Mouse (Mus musculus) ES-E14 (cell line): ENCODE results near the gene Lin7a. TPM values are rescaled to one million over a fixed set of nuclear protein-coding genes. Genes with fewer than 3 reads are reported as not detected.

Experiments used
- DNase-seq: peaks from one replicate; pipeline ENCODE4 v3.0.0-alpha.2; 2013; ENCODE audit warnings: low read depth, low spot score
- H3K27ac ChIP-seq: 2 replicates; pipeline ENCODE4 v1.5.1; 2012; ENCODE audit warnings: low read depth, mild to moderate bottlenecking, low read length, moderate library complexity, mixed read lengths; ENCODE audit not compliant: poor library complexity, insufficient read depth, severe bottlenecking
- H3K36me3 ChIP-seq: 2 replicates; pipeline ENCODE4 v1.6.1; 2012; ENCODE audit warnings: mild to moderate bottlenecking, low read length, moderate library complexity, mixed read lengths; ENCODE audit not compliant: control insufficient read depth, poor library complexity, insufficient read depth, severe bottlenecking
- H3K4me1 ChIP-seq, 2 experiments: fragments of 150-350 bp in 1 of 2; sonication (generic) in 1 of 2; 2 replicates each; pipeline ENCODE4 v1.6.1; 2012; ENCODE audit warnings: low read length in 2 of 2, mild to moderate bottlenecking in 1 of 2, mixed read lengths in 1 of 2; ENCODE audit not compliant: control insufficient read depth in 2 of 2, insufficient read depth in 2 of 2, poor library complexity in 1 of 2
- H3K4me3 ChIP-seq, 2 experiments: fragments of 150-350 bp in 1 of 2; sonication (generic) in 1 of 2; 2 replicates each; pipeline ENCODE4 v1.5.1; 2012; ENCODE audit warnings: low read length in 2 of 2, low read depth in 1 of 2, mild to moderate bottlenecking in 1 of 2, mixed read lengths in 1 of 2; ENCODE audit not compliant: insufficient read depth in 1 of 2, poor library complexity in 1 of 2, severe bottlenecking in 1 of 2
- H3K9ac ChIP-seq: 2 replicates; pipeline ENCODE4 v1.6.1; 2012; ENCODE audit warnings: low read depth, mild to moderate bottlenecking, low read length, mixed read lengths; ENCODE audit not compliant: poor library complexity, insufficient read depth, severe bottlenecking
- H3K9me3 ChIP-seq: fragments of 150-350 bp; sonication (generic); 2 replicates; pipeline ENCODE4 v1.6.1; 2012; ENCODE audit warnings: low read depth, mild to moderate bottlenecking, low read length; ENCODE audit not compliant: control insufficient read depth, insufficient read depth
- CHD2 ChIP-seq: IDR thresholded peaks from 2 replicates; pipeline ENCODE4 v1.6.1; 2014; ENCODE audit warnings: mild to moderate bottlenecking, low read depth, low read length, inconsistent platforms
- HCFC1 ChIP-seq: IDR thresholded peaks from 2 replicates; pipeline ENCODE4 v1.6.1; 2012; ENCODE audit warnings: low read length, inconsistent platforms, borderline replicate concordance; ENCODE audit not compliant: insufficient read depth
- MAFK ChIP-seq: IDR thresholded peaks from 2 replicates; pipeline ENCODE4 v1.6.1; 2014; ENCODE audit warnings: mild to moderate bottlenecking, low read depth, low read length, inconsistent platforms; ENCODE audit not compliant: insufficient read depth
- ZC3H11A ChIP-seq: IDR thresholded peaks from 2 replicates; pipeline ENCODE4 v1.6.1; 2012; ENCODE audit warnings: low read depth, mild to moderate bottlenecking, inconsistent platforms, low read length, borderline replicate concordance
- ZNF384 ChIP-seq: IDR thresholded peaks from 2 replicates; pipeline ENCODE4 v1.6.1; 2012; ENCODE audit warnings: low read depth, low read length, inconsistent platforms
- in situ Hi-C, 2 experiments: fragments of 600-800 bp; cut with MboI; formaldehyde crosslinking; loops; one replicate each; pipeline ENCODE4 v1.15.1; 2025; ENCODE audit warnings: low sequenced_read_pairs in 2 of 2, inconsistent platforms in 1 of 2; ENCODE audit not compliant: unreplicated experiment in 2 of 2
- total RNA-seq: library from RNA; depleted of rRNA; stranded (reverse); fragments of 300-350 nt; gene quantifications from 2 replicates; pipeline ENCODE4 v1.2.3, GENCODE M21; 2012

The Lin7a gene
- total RNA-seq, 1 experiment: 0.09 TPM

- in situ Hi-C loops: no loop called here
- Histone ChIP-seq H3K4me1 (no peaks in the 10 kb centered on the region), H3K36me3 (no peaks in the 10 kb centered on the region), H3K27ac (no peak overlapping the region), H3K9me3 (no peaks in the 10 kb centered on the region), H3K4me3 (no peak overlapping the region), H3K9ac (no peak overlapping the region)
- TF ChIP-seq CHD2 (no peak), HCFC1 (no peak), MAFK (no peak), ZNF384 (no peak), ZC3H11A (no peak)
- DNase-seq: no peak
These were observed 40.0 kb upstream of the Lin7a start for GRCm38 (mm10) chr10:107231421-107232010.

- no peak for DNase-seq
- no peak overlapping the region for H3K9ac ChIP-seq
- no peaks in the 10 kb centered on the region for H3K36me3 ChIP-seq
- in situ Hi-C loops: no loop called here
- no peak overlapping the region for H3K4me3 ChIP-seq
- H3K9me3 ChIP-seq: no peaks in the 10 kb centered on the region
- no peak for TF ChIP-seq HCFC1
- no peak for TF ChIP-seq CHD2
- TF ChIP-seq ZNF384: no peak
- TF ChIP-seq MAFK: no peak
- TF ChIP-seq ZC3H11A: no peak
- no peak overlapping the region for H3K27ac ChIP-seq
- H3K4me1 ChIP-seq: no peaks in the 10 kb centered on the region
These were observed 38.9 kb upstream of the Lin7a start for GRCm38 (mm10) chr10:107232491-107233110.

GRCm38 (mm10) chr10:107233221-107233620 is 38.3 kb upstream of the Lin7a start:
- DNase-seq: no peak
- Histone ChIP-seq H3K9ac (no peak overlapping the region), H3K36me3 (no peaks in the 10 kb centered on the region), H3K4me1 (no peaks in the 10 kb centered on the region), H3K4me3 (no peak overlapping the region), H3K9me3 (no peaks in the 10 kb centered on the region), H3K27ac (no peak overlapping the region)
- in situ Hi-C loops: no loop called here
- TF ChIP-seq ZC3H11A (no peak), CHD2 (no peak), ZNF384 (no peak), HCFC1 (no peak), MAFK (no peak)

- Histone ChIP-seq H3K4me3 (no peak overlapping the region), H3K9me3 (no peaks in the 10 kb centered on the region), H3K4me1 (no peaks in the 10 kb centered on the region), H3K27ac (no peak overlapping the region), H3K36me3 (no peaks in the 10 kb centered on the region), H3K9ac (no peak overlapping the region)
- TF ChIP-seq HCFC1 (no peak), ZNF384 (no peak), CHD2 (no peak), ZC3H11A (no peak), MAFK (no peak)
- DNase-seq: no peak
- in situ Hi-C loops: no loop called here
These were observed 37.7 kb upstream of the Lin7a start for GRCm38 (mm10) chr10:107233825-107234224.
